Mouse (Mus musculus) embryonic facial prominence, embryonic 13.5 days (tissue): ENCODE measurements around the gene Fasl. TPM values are rescaled to one million over a fixed set of nuclear protein-coding genes. Genes with fewer than 3 reads are reported as not detected.
A peak's percentile ranks its signal among the peaks of the same experiment; 100 is the strongest.

Experiments
- ATAC-seq: fragments of 200-750 bp; cut with Nextera tagmentation; 2 replicates; pipeline ENCODE4 v1.8.0; 2017; ENCODE audit warnings: low read depth; ENCODE audit not compliant: insufficient number of reproducible peaks, insufficient read depth, low FRiP score, low TSS enrichment
- H3K27ac ChIP-seq: fragments of 300-500 bp; sonication (generic); 2 replicates; pipeline ENCODE4 v1.5.1; 2015; ENCODE audit warnings: moderate library complexity, mild to moderate bottlenecking, inconsistent platforms
- H3K27me3 ChIP-seq: fragments of 300-500 bp; sonication (generic); 2 replicates; pipeline ENCODE4 v1.6.1; 2015; ENCODE audit warnings: mild to moderate bottlenecking, inconsistent platforms
- H3K36me3 ChIP-seq: fragments of 300-500 bp; sonication (generic); 2 replicates; pipeline ENCODE4 v1.6.1; 2015; ENCODE audit warnings: mild to moderate bottlenecking, inconsistent platforms
- H3K4me1 ChIP-seq: fragments of 300-500 bp; sonication (generic); 2 replicates; pipeline ENCODE4 v1.6.1; 2015; ENCODE audit warnings: inconsistent platforms
- H3K4me2 ChIP-seq: fragments of 300-500 bp; sonication (generic); 2 replicates; pipeline ENCODE4 v1.6.1; 2015; ENCODE audit warnings: moderate library complexity, mild to moderate bottlenecking, inconsistent platforms
- H3K4me3 ChIP-seq: fragments of 300-500 bp; sonication (generic); 2 replicates; pipeline ENCODE4 v1.5.1; 2015; ENCODE audit warnings: mild to moderate bottlenecking, inconsistent platforms
- H3K9ac ChIP-seq: fragments of 300-500 bp; sonication (generic); 2 replicates; pipeline ENCODE4 v1.6.1; 2015; ENCODE audit warnings: mild to moderate bottlenecking, inconsistent platforms
- H3K9me3 ChIP-seq: fragments of 300-500 bp; sonication (generic); 2 replicates; pipeline ENCODE4 v1.6.1; 2016; ENCODE audit warnings: inconsistent platforms
- WGBS: fragments of 180-500 bp; shearing (Covaris S2); methylation state at CpG from one replicate; pipeline ENCODE4 v1.1.7; 2015; ENCODE audit warnings: mixed read lengths; 5-methylcytosine and 5-hydroxymethylcytosine counted together
- polyA plus RNA-seq: library from polyadenylated mRNA; unstranded; fragments of >200 nt; fragmentation: Nextera tagmentation; extraction: Ambion mirVana; gene quantifications from 2 replicates; pipeline ENCODE4 v1.2.1, GENCODE M21; 2015

Fasl gene
- polyA plus RNA-seq, 1 experiment from 2014 or later, result not detected

- H3K36me3 ChIP-seq, result no peaks in the 10 kb centered on the region
- H3K27me3 ChIP-seq, result peaks cover 6% of the 10 kb centered on the region
- no peaks in the 10 kb centered on the region for H3K9me3 ChIP-seq
- H3K9ac ChIP-seq, result no peak overlapping the region
- no peak overlapping the region for H3K27ac ChIP-seq
- no peak overlapping the region for H3K4me2 ChIP-seq
- 0 out of 2 replicates have a peak, but pooled peaks cover 6% of the 10 kb centered on the region for H3K4me1 ChIP-seq
- ATAC-seq, result no peak
- WGBS, result 60% methylated on average over 11 of the region's 11 CpGs
- H3K4me3 ChIP-seq, result no peak overlapping the region
Measured at GRCm38 (mm10) chr1:161735465-161736046, 52.7 kb downstream of the Fasl start.

DNA sequence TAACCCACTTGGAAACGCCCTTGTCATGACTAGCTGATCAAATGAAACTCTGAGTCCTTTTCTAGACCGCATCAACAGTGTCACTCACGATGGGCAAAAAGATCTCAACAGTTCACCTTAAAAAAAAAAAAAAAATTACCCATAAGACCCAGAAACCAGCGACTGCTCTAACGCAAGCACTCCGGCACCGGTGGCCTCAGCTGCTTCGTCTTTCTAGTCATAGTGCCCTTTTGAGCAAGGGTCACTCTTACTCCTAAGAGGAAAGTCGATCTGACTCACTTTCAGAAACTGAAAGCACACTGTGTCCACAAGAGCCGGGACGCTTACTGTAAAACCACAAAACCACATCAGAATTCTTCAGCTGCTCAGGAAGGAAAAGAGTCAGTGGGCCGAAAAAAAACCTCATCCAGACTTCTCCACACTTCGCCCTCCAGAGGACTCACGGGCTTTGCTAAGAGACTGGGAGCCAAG, 53.5 kb downstream of the Fasl start:
- Histone ChIP-seq H3K9me3 (no peaks in the 10 kb centered on the region), H3K27ac (peak overlapping the region; percentile 28; the same call in 1 of the 2 replicates), H3K27me3 (peaks cover 6% of the 10 kb centered on the region), H3K9ac (no peak overlapping the region), H3K36me3 (no peaks in the 10 kb centered on the region), H3K4me1 (0 out of 2 replicates have a peak, but pooled peaks cover 6% of the 10 kb centered on the region), H3K4me2 (peak overlapping the region; percentile 9; the same call in 1 of the 2 replicates), H3K4me3 (no peak overlapping the region)
- WGBS, result 57% methylated on average over 14 of the region's 14 CpGs
- ATAC-seq, result 0 out of 2 replicates have a peak, but pooled peaks have one; percentile 26

GRCm38 (mm10) chr1:161734314-161734713, 54.0 kb downstream of the Fasl start:
- no peak for ATAC-seq
- Histone ChIP-seq H3K4me2 (no peak overlapping the region), H3K4me1 (0 out of 2 replicates have a peak, but pooled peaks cover 6% of the 10 kb centered on the region), H3K9me3 (no peaks in the 10 kb centered on the region), H3K27ac (no peak overlapping the region), H3K36me3 (no peaks in the 10 kb centered on the region), H3K9ac (no peak overlapping the region), H3K27me3 (peaks cover 6% of the 10 kb centered on the region), H3K4me3 (no peak overlapping the region)
- WGBS, result 88% methylated on average over 11 of the region's 11 CpGs

Other genes with a start within 250 kb of the Fasl start
- gene Suco, start 88.2 kb upstream of the Fasl start, polyA plus RNA-seq, result 25.2 and 25.3 TPM in 2 replicates
- 50.4 and 51.4 TPM in 2 replicates for gene Pigc, start 180.7 kb upstream of the Fasl start, polyA plus RNA-seq
- gene 4930558K02Rik, start 191.1 kb upstream of the Fasl start, polyA plus RNA-seq, result not detected in 2 replicates